Comparison of ENCODE assay signal across 9 mouse cellular contexts in genomic region chr8:57328931-57329341, GRCm38 (mm10). TPM values are rescaled to one million over a fixed set of nuclear protein-coding genes. Genes with fewer than 3 reads are reported as not detected.
DNase-seq lines count a peak whose midpoint lies in the region; ATAC-seq lines count a peak whose summit lies in the region.
"Had no signal": no experiment of that assay in that cellular context is flagged by ENCODE, and none has a peak within 500 bp of the region (broad histone marks: within the 10 kb centered on the region; RNA-seq: fewer than 3 reads in every experiment).

No protein-coding gene starts in this region.

- peaks cover 29% of the 10 kb centered on the region for H3K4me1 ChIP-seq in heart, embryonic 11.5 days (ENCODE audit: control insufficient read depth, insufficient read depth, low read length)
- H3K4me1 ChIP-seq in embryonic facial prominence, embryonic 15.5 days: peaks cover 22% of the 10 kb centered on the region
- H3K4me1 ChIP-seq in hindbrain, embryonic 16.5 days (ENCODE audit: control insufficient read depth, insufficient read depth, low read depth, low read length): peaks cover 2% of the 10 kb centered on the region
- peaks cover 4% of the 10 kb centered on the region; the same call in 1 of the 2 replicates for H3K4me1 ChIP-seq in midbrain, embryonic 14.5 days (ENCODE audit: control insufficient read depth, insufficient read depth, low read length)

- peak overlapping the region; percentile 96 for H3K27ac ChIP-seq in heart, embryonic 11.5 days (ENCODE audit: low read depth, low read length)
- H3K27ac ChIP-seq in embryonic facial prominence, embryonic 15.5 days (replicated peaks): peak overlapping the region; percentile 58; the same call in 1 of the 2 replicates
- no peak overlapping the region for H3K27ac ChIP-seq in hindbrain, embryonic 16.5 days (ENCODE audit: low read depth, low read length)
- no peak overlapping the region for H3K27ac ChIP-seq in midbrain, embryonic 14.5 days (replicated peaks; ENCODE audit: low read depth, low read length)

- no peaks in the 10 kb centered on the region for H3K27me3 ChIP-seq in heart, embryonic 11.5 days (ENCODE audit: control insufficient read depth, insufficient read depth, low read length)
- H3K27me3 ChIP-seq in embryonic facial prominence, embryonic 15.5 days: peaks cover 93% of the 10 kb centered on the region
- peaks cover 59% of the 10 kb centered on the region for H3K27me3 ChIP-seq in hindbrain, embryonic 16.5 days (replicated peaks; ENCODE audit: control insufficient read depth, insufficient read depth, low read length)
- peaks cover 97% of the 10 kb centered on the region for H3K27me3 ChIP-seq in midbrain, embryonic 14.5 days (ENCODE audit: control insufficient read depth, insufficient read depth, low read length)

- no peak for DNase-seq in heart, adult 8-10 months (ENCODE audit: low spot score)
- DNase-seq in midbrain, embryonic 14.5 days: no peak
- DNase-seq in ovary, postnatal 14 days (ENCODE audit: low spot score): no peak
- DNase-seq in yolk sac, embryonic 10.5 days (ENCODE audit: low spot score): no peak
- DNase-seq in gastrocnemius, postnatal 36 days: no peak

- peak overlapping the region; percentile 99 for H3K9ac ChIP-seq in heart, embryonic 11.5 days (ENCODE audit: low read depth, low read length)
- no peak overlapping the region for H3K9ac ChIP-seq in embryonic facial prominence, embryonic 15.5 days
- no peak overlapping the region for H3K9ac ChIP-seq in hindbrain, embryonic 16.5 days (ENCODE audit: low read depth, low read length)
- H3K9ac ChIP-seq in midbrain, embryonic 14.5 days (replicated peaks; ENCODE audit: low read length): no peak overlapping the region

- no peaks in the 10 kb centered on the region for H3K9me3 ChIP-seq in heart, embryonic 11.5 days (replicated peaks; ENCODE audit: control insufficient read depth, low read length)
- no peaks in the 10 kb centered on the region for H3K9me3 ChIP-seq in embryonic facial prominence, embryonic 15.5 days (replicated peaks)
- H3K9me3 ChIP-seq in hindbrain, embryonic 16.5 days (ENCODE audit: control insufficient read depth, low read length): no peaks in the 10 kb centered on the region
- no peaks in the 10 kb centered on the region for H3K9me3 ChIP-seq in midbrain, embryonic 14.5 days (ENCODE audit: control insufficient read depth, low read length)

- peak; percentile 64 for ATAC-seq in heart, embryonic 11.5 days (replicated peaks; ENCODE audit: insufficient number of reproducible peaks, low FRiP score, low TSS enrichment)
- no peak for ATAC-seq in embryonic facial prominence, embryonic 15.5 days (ENCODE audit: insufficient number of reproducible peaks, low FRiP score, low TSS enrichment, low read depth)
- ATAC-seq in hindbrain, embryonic 16.5 days: no peak
- ATAC-seq in midbrain, embryonic 14.5 days (ENCODE audit: low FRiP score, low TSS enrichment): peak; percentile 21; the same call in 1 of the 2 replicates

- intact Hi-C loops in gastrocnemius, postnatal 36 days (cut with DNase I): no loop called here

- H3K4me2 ChIP-seq in heart, embryonic 11.5 days: peak overlapping the region; percentile 74
- H3K4me2 ChIP-seq in embryonic facial prominence, embryonic 15.5 days (replicated peaks): peak overlapping the region; percentile 48
- peak overlapping the region; percentile 27 for H3K4me2 ChIP-seq in hindbrain, embryonic 16.5 days (ENCODE audit: low read length)
- H3K4me2 ChIP-seq in midbrain, embryonic 14.5 days (ENCODE audit: low read length): peak overlapping the region; percentile 34

- no peaks in the 10 kb centered on the region; the same call in 1 of the 2 replicates for H3K36me3 ChIP-seq in heart, embryonic 11.5 days (ENCODE audit: control insufficient read depth, insufficient read depth, low read length)
- H3K36me3 ChIP-seq in embryonic facial prominence, embryonic 15.5 days: no peaks in the 10 kb centered on the region
- no peaks in the 10 kb centered on the region for H3K36me3 ChIP-seq in hindbrain, embryonic 16.5 days (ENCODE audit: control insufficient read depth, insufficient read depth, low read length)
- H3K36me3 ChIP-seq in midbrain, embryonic 14.5 days (ENCODE audit: control insufficient read depth, insufficient read depth, low read length): no peaks in the 10 kb centered on the region

- H3K4me3 ChIP-seq in heart, embryonic 11.5 days (ENCODE audit: low read depth, low read length): peak overlapping the region; percentile 95
- peak overlapping the region; percentile 37 for H3K4me3 ChIP-seq in embryonic facial prominence, embryonic 15.5 days (replicated peaks)
- H3K4me3 ChIP-seq in hindbrain, embryonic 16.5 days (ENCODE audit: low read length): 0 out of 2 replicates have a peak overlapping the region, but pooled peaks have one; percentile 7
- H3K4me3 ChIP-seq in midbrain, embryonic 14.5 days (replicated peaks; ENCODE audit: low read depth, low read length): 0 out of 2 replicates have a peak overlapping the region, but pooled peaks have one; percentile 2

- WGBS in heart, embryonic 11.5 days (ENCODE audit: insufficient replicate concordance): 1% methylated on average over 19 of the region's 19 CpGs
- WGBS in embryonic facial prominence, embryonic 15.5 days: 1% methylated on average over 19 of the region's 19 CpGs
- WGBS in hindbrain, embryonic 16.5 days: under 1% methylated on average over 19 of the region's 19 CpGs
- under 1% methylated on average over 19 of the region's 19 CpGs for WGBS in midbrain, embryonic 14.5 days

RNA-seq across cellular contexts. Expression of gene Hand2, which starts 8.2 kb away (rescaled TPM):
- polyA plus RNA-seq in heart, embryonic 11.5 days (2014; fragmentation: Nextera tagmentation; extraction: Ambion mirVana): 17.2 and 17.9 TPM in 2 replicates
- 10 to 100 TPM; 43.0 to 58.5 (median 52.6) TPM for total RNA-seq in heart, adult 8-10 months (2022)
- 2.3 and 3.8 TPM in 2 replicates for polyA plus RNA-seq in embryonic facial prominence, embryonic 15.5 days (2015; fragmentation: Nextera tagmentation; extraction: Ambion mirVana)
- polyA plus RNA-seq in hindbrain, embryonic 16.5 days (2015; fragmentation: Nextera tagmentation; extraction: Ambion mirVana): not detected in 2 replicates
- not detected in 2 replicates for polyA plus RNA-seq in midbrain, embryonic 14.5 days (2014; fragmentation: Nextera tagmentation; extraction: Ambion mirVana)
- total RNA-seq in gastrocnemius, postnatal 36 days (2021): not detected
- polyA plus RNA-seq: CD4-positive, CD25-positive, alpha-beta regulatory T cell, adult 4 months had no signal

Comparison
In these comparisons a context has a peak if more than half of its experiments do, and no peak if none do; other contexts are left out.
1. ATAC-seq: peak in heart, embryonic 11.5 days (single experiment) and midbrain, embryonic 14.5 days (single experiment); none in embryonic facial prominence, embryonic 15.5 days (single experiment) and hindbrain, embryonic 16.5 days (single experiment).
2. H3K27ac ChIP-seq: peak in heart, embryonic 11.5 days (single experiment) and embryonic facial prominence, embryonic 15.5 days (single experiment); none in hindbrain, embryonic 16.5 days (single experiment) and midbrain, embryonic 14.5 days (single experiment).
3. H3K4me3 ChIP-seq: peak in every context shown above with its lines; median percentile 95 in heart, embryonic 11.5 days; 37 in embryonic facial prominence, embryonic 15.5 days; 7 in hindbrain, embryonic 16.5 days; 2 in midbrain, embryonic 14.5 days.
4. Peak in every context shown above with its lines, with median percentiles within 50 percentile points of each other: H3K4me2 ChIP-seq.